Mouse (Mus musculus) megakaryocyte, embryonic 14.5 days (primary cell): Measurements from ENCODE around the gene Tmem234.

Experiments used
- FLI1 ChIP-seq: IDR thresholded peaks from 2 replicates; pipeline ENCODE4 v1.6.1; 2012; ENCODE audit warnings: low read length, inconsistent platforms, mixed read lengths
- GATA1 ChIP-seq: IDR thresholded peaks from 3 replicates; pipeline ENCODE4 v1.6.1; 2012; ENCODE audit warnings: mixed read lengths, low read length, inconsistent platforms, borderline replicate concordance

GRCm38 (mm10) chr4:129662255-129662813, 61.9 kb downstream of the Tmem234 start:
- TF ChIP-seq GATA1 (no peak), FLI1 (no peak)
